Mouse (Mus musculus): ENCODE data around the gene Zfp398. TPM values are rescaled to one million over a fixed set of nuclear protein-coding genes. Genes with fewer than 3 reads are reported as not detected.
"Not testable (repeated sequence)": the region's sequence is repeated elsewhere in the genome, so short reads cannot be mapped to it uniquely, and the experiment has no call there.

Zfp398 gene
- total RNA-seq, 2 experiments from 2014 or later: 4.3 to 4.7 TPM

GRCm38 (mm10) chr6:47821236-47821635 lies 14.2 kb upstream of the Zfp398 start:
- no peak for DNase-seq
- intact Hi-C loops (cut with DNase I; ENCODE audit: low total_unique reads): no loop called here

- DNase-seq: no peak
- intact Hi-C loops (cut with DNase I; ENCODE audit: low total_unique reads): no loop called here
Measured at GRCm38 (mm10) chr6:47821776-47822175, 13.7 kb upstream of the Zfp398 start.

GRCm38 (mm10) chr6:47824241-47824640 lies 11.2 kb upstream of the Zfp398 start:
- intact Hi-C loops (cut with DNase I; ENCODE audit: low total_unique reads): no loop called here
- DNase-seq: no peak

GRCm38 (mm10) chr6:47827462-47827861 lies 8.0 kb upstream of the Zfp398 start:
- no peak for DNase-seq
- intact Hi-C loops (cut with DNase I; ENCODE audit: low total_unique reads): no loop called here

GRCm38 (mm10) chr6:47828950-47829349 lies 6.5 kb upstream of the Zfp398 start:
- DNase-seq: no peak
- intact Hi-C loops (cut with DNase I; ENCODE audit: low total_unique reads): no loop called here

GRCm38 (mm10) chr6:47830104-47831078 lies 5.1 kb upstream of the Zfp398 start, which contains the start of gene Zfp786:
TSS of gene Zfp786 (minus strand) at chr6:47830867.
- intact Hi-C loops (cut with DNase I; ENCODE audit: low total_unique reads): loop anchor here (5.0 kb wide), 1 partner anchor 33 kb away; no protein-coding TSS in a partner anchor

GRCm38 (mm10) chr6:47832220-47832619 lies 3.2 kb upstream of the Zfp398 start:
- intact Hi-C loops (cut with DNase I; ENCODE audit: low total_unique reads): loop anchor here (5.0 kb wide), 1 partner anchor 35 kb away; no protein-coding TSS in a partner anchor
- no peak for DNase-seq

More at GRCm38 (mm10) chr6:47830104-47831078, 5.1 kb upstream of the Zfp398 start, which contains the start of gene Zfp786:
- peak; percentile 94 for DNase-seq

- peak; percentile 25 for DNase-seq
- intact Hi-C loops (cut with DNase I; ENCODE audit: low total_unique reads): no loop called here
Measured at GRCm38 (mm10) chr6:47835984-47836521, 592 bp downstream of the Zfp398 start.

GRCm38 (mm10) chr6:47837630-47838029 lies 2.2 kb downstream of the Zfp398 start:
- no peak for DNase-seq
- intact Hi-C loops (cut with DNase I; ENCODE audit: low total_unique reads): no loop called here

- DNase-seq: no peak
- intact Hi-C loops (cut with DNase I; ENCODE audit: low total_unique reads): no loop called here
Measured at GRCm38 (mm10) chr6:47841077-47841476, 5.6 kb downstream of the Zfp398 start.

GRCm38 (mm10) chr6:47841831-47842230 lies 6.4 kb downstream of the Zfp398 start:
- no peak for DNase-seq
- intact Hi-C loops (cut with DNase I; ENCODE audit: low total_unique reads): no loop called here

- no peak for DNase-seq
- intact Hi-C loops (cut with DNase I; ENCODE audit: low total_unique reads): no loop called here
Measured at GRCm38 (mm10) chr6:47842337-47842736, 6.9 kb downstream of the Zfp398 start.

GRCm38 (mm10) chr6:47845779-47846178 lies 10.3 kb downstream of the Zfp398 start:
- intact Hi-C loops (cut with DNase I; ENCODE audit: low total_unique reads): no loop called here
- no peak for DNase-seq

- intact Hi-C loops (cut with DNase I; ENCODE audit: low total_unique reads): no loop called here
- no peak for DNase-seq
Measured at GRCm38 (mm10) chr6:47857241-47857640, 21.8 kb downstream of the Zfp398 start.

- intact Hi-C loops (cut with DNase I; ENCODE audit: low total_unique reads); DNase-seq: not testable (repeated sequence)
Measured at GRCm38 (mm10) chr6:47857729-47858128, 22.3 kb downstream of the Zfp398 start.

- intact Hi-C loops (cut with DNase I; ENCODE audit: low total_unique reads): no loop called here
- DNase-seq: no peak
Measured at GRCm38 (mm10) chr6:47872266-47872665, 36.8 kb downstream of the Zfp398 start.

- intact Hi-C loops (cut with DNase I; ENCODE audit: low total_unique reads): no loop called here
- DNase-seq: no peak
Measured at GRCm38 (mm10) chr6:47877058-47877457, 41.6 kb downstream of the Zfp398 start, which contains the start of gene Zfp282. TSS of gene Zfp282 (plus strand) at chr6:47877204.

- intact Hi-C loops (cut with DNase I; ENCODE audit: low total_unique reads): no loop called here
- DNase-seq: peak; percentile 93
Measured at GRCm38 (mm10) chr6:47877461-47878132, 42.1 kb downstream of the Zfp398 start.

GRCm38 (mm10) chr6:47878133-47878514 lies 42.7 kb downstream of the Zfp398 start:
- intact Hi-C loops (cut with DNase I; ENCODE audit: low total_unique reads): no loop called here
- DNase-seq: no peak

- no peak for DNase-seq
- intact Hi-C loops (cut with DNase I; ENCODE audit: low total_unique reads): no loop called here
Measured at GRCm38 (mm10) chr6:47878593-47878992, 43.1 kb downstream of the Zfp398 start.
